Mouse (Mus musculus) central nervous system, embryonic 11.5 days (tissue): ENCODE data around the gene Sap18. TPM values are rescaled to one million over a fixed set of nuclear protein-coding genes. Genes with fewer than 3 reads are reported as not detected.

Source experiments
- polyA plus RNA-seq: library from polyadenylated mRNA; depleted of rRNA; stranded (reverse); fragments of >200 nt; gene quantifications from 2 replicates; pipeline ENCODE4 v1.2.3, GENCODE M21; 2012; rRNA removed

Gene Sap18
- 53.2 and 109 TPM in 2 replicates for polyA plus RNA-seq

GRCm38 (mm10) chr14:57797991-57798931 lies at the start of gene Sap18:
TSS of gene Sap18 (plus strand) at chr14:57798180.

GRCm38 (mm10) chr14:57758237-57758636 lies 39.7 kb upstream of the Sap18 start, which contains the start of gene Lats2:
TSS of gene Lats2 (minus strand) at chr14:57758388.

DNA sequence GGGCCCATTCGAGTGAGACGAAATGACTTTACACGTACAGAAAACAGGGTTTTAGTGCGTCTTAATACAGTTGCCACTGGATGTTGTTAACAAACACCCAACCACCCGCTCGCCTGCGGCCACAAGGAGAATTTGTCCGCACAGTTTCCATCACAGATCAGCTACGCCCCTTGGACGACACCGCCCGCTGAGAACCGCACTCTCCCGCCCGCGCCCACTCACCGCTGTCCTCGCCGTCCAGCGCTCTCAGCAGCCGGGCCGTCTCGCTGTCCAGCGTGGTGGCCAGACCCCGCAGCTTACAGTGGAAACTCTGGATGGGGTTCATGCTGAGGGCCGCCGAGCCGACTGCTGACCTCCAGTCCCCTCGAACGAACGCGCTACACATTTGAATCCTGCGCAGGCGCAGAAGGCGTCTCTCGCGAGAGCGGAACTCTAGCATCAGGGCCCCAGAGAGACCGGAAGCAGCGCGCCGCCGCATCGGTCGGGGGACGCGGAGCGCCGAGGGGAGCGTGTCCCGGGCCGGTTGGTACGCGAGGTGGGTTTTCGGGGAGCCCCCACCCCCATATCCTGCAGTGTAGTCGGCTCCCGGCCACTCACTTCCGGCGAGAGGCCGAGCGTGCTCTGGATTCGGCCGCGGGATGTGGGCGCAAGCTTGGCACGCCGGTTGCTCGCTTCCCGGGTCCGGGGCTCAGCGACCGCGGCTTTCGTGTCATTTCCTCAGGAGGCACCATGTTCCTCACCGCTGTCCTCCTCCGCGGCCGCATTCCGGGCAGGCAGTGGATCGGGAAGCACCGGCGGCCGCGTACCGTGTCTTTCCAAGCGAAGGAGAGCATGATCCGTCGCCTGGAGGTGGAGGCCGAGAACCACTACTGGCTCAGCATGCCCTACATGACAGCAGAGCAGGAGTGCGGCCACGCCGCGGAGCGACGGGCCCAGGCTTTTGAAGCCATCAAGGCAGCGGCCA lies 28.1 kb downstream of the Sap18 start, which contains the start of the genes Ska3 and Mrpl57:
Gene Ska3, minus strand, starts transcription at position 398 of the 964 bp plus-strand sequence.
Gene Mrpl57, plus strand, starts transcription at position 447 of the 964 bp plus-strand sequence.

Other genes starting within 250 kb of the Sap18 start
- 29.9 and 45.8 TPM in 2 replicates for gene Eef1akmt1, start 226.6 kb upstream of the Sap18 start, polyA plus RNA-seq
- gene Xpo4, start 132.8 kb upstream of the Sap18 start, polyA plus RNA-seq, result 12.4 and 20.2 TPM in 2 replicates
- gene Gm49361, start 52.1 kb upstream of the Sap18 start, polyA plus RNA-seq, result 0.02 and 0.04 TPM in 2 replicates
- gene Lats2, start 39.8 kb upstream of the Sap18 start, polyA plus RNA-seq, result 13.1 and 19.3 TPM in 2 replicates
- gene Ska3, start 28.0 kb downstream of the Sap18 start, polyA plus RNA-seq, result 22.7 and 24.1 TPM in 2 replicates
- gene Mrpl57, start 28.1 kb downstream of the Sap18 start, polyA plus RNA-seq, result 48.4 and 60.5 TPM in 2 replicates
- 15.5 and 34.0 TPM in 2 replicates for gene Zdhhc20, start 92.1 kb downstream of the Sap18 start, polyA plus RNA-seq
- 39.3 and 41.0 TPM in 2 replicates for gene Micu2, start 201.1 kb downstream of the Sap18 start, polyA plus RNA-seq